Mouse (Mus musculus) CD4-positive helper T cell, adult 2 months (primary cell): ENCODE measurements at regions not wholly inside any gene's neighbourhood (a gene's known extent, or its start where the extent isn't known, plus 50 kb on each side); places are given as distances from the start of the nearest gene placed in this dataset.

ENCODE experiments used
- DNase-seq: peaks from one replicate; pipeline ENCODE4 v3.0.0-alpha.2; 2012; ENCODE audit warnings: low read depth, missing footprints, low spot score

- peak; percentile 7 for DNase-seq
These were observed 257.1 kb downstream of the Lmo4 start for GRCm38 (mm10) chr3:143947938-143948267.

DNA sequence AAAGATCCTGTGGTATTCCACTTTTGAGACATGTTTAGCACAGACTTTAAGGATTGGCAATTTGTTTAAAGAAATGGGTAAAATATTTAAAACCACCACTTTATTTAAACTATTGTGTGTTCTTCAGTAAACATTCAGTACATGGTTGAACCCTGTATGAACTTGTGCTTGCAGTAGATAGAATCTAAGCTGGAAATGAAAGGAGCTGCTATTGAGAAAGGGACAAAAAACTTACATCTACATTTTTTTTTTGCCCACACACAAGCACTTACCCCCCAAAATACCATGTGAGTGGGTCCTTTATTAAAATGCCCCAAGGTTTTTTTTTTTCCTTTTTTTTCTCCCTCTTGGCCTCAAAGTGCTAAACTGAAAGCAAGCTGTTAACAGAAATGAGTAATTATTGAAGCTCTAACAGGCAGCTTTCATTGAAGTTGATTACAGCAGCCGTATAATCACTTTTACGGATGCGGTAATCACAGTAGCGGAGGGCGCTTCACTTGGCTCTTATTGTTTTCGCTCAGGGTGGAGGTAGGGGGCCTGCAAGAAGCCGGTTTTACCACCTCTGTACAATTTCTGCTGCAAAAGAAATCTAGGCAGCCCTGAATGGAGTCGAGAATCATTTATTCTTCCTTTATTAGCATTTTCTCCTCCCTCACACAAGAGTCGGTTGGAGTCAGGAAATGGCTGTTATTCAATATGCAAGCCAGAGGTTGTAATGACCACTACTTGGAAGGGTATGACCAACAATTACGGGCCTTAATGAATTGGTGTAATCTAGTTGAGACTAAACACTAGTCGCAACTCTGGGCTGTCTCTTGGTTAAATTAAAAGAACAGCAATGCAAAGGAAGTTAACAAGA lies 257.7 kb downstream of the Lmo4 start:
- DNase-seq, result no peak

DNA sequence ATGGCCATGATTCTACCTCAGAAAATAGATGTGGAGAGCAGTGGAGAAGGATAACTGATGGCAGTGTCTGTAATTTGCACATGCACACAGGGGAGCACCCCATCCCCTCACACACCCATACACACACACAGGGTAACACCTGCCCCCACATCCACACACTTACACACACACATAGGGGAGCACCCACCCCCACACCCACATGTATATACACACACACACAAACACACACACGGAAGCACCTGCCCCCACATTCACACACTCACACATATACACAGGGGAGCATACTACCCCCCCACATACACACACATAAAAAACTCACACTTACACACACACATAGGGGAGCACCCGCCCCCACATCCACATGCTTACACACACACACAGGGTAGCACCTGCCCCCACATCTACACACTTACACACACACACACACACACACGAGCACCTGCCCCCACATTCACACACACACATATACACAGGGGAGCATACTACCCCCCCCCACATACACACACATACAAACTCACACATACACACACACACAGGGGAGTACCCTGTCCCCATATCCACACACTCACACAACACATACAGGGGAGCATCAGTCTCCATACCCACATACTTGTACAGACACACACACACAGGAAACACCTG lies 265.8 kb downstream of the Lmo4 start:
- DNase-seq, result no peak

DNA sequence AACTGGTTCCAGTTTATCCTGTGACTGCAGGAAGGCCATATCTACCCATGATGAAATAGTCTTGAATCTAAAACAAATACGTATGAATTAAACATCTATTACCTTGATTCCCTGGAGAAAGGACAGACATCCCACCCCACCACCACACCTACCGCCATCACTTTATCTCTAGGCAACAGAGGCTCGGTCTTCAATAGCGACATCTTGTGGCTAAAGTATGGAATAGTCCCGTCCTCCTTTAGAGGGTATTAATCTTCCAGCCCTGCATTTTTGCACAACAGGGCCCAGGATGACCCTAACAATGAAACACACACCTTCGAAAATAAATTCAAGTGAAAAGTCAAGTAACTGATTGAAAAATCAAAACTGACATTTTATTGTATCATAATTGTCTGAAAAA lies 279.7 kb downstream of the Lmo4 start:
- no peak for DNase-seq

DNA sequence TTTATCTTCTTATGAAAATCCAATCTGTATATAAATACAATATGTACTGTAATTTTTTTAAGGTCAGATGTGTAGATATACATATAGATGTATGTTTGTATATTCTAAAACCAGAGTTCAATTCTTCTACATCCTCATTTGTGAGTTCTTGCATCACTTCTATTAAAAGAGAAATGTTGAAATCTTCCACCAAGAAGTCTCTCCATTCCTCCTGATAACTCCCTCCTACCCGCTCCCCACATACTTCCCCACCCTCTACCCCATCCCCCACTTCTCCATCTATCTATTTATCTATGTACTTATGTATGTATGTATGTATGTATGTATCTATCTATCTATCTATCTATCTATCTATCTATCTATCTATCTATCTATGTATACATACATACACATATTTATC lies 285.3 kb downstream of the Lmo4 start:
- DNase-seq, result no peak

DNA sequence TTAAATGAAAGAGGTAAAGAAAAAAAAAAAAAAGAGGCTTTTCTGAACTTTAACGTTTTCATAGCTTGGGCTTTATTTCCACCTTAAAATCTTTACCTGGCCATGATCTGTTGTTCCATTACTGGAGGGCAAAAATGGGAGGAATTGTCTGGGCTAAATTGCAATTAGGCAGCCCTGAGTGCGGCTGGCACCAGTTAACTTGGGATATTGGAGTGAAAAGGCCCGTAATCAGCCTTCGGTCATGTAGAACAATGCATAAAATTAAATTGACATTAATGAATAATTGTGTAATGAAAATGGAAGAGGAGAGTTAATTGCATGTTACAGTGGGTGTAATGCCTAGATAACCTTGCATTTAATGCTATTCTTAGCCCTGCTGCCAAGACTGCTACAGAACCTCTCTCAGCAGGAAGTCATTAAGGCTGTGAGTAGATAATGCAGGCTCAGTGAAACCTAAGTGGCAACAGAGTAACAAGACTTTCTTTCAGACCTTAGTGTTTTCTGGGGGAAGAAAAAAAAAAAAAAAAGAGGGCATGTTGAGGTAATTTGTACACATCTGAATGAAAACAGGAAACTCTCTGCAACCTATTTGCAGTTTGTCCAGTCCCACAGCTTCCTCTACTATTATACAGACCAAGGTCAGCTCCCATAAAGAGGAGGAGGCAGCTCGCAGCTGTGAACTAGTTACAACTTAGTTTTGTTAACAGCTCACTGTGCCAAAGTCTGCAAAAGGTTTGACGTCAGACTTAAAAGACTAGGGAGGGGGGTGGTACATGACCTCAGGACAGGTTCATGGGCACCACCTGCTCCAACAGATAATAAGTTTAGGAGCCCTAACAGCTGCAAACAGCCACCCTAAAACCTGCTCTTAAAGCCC lies 290.4 kb downstream of the Lmo4 start:
- DNase-seq, result no peak

DNA sequence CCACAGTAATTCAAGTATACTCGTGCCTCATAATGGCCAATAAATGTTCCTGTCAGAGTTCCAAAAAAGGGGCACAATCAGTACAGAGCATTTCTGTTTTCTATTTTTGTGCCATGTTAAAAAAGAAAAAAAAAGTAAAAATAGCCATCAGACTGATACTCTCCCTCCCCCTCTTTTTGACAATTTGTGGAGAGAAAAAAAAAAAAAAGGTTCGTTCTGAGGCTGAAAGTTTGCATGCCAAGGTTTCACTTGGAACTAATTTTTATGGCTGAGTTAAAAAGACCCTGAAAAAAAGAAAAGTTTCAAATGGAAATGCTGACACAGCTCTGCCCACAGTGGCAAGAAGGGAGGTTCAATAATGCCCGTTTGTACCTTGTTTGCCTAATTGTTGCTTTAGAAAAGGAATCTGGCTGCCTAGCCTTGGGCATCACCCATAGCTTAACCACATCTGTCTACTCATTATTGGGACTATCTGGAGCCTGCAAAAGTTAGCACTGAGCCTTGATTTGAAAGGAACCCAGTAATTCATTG lies 291.9 kb downstream of the Lmo4 start:
- DNase-seq, result no peak

GRCm38 (mm10) chr3:143912433-143912832 lies 292.6 kb downstream of the Lmo4 start:
- no peak for DNase-seq

- no peak for DNase-seq
These were observed 295.7 kb downstream of the Lmo4 start for GRCm38 (mm10) chr3:143909341-143909740.

DNA sequence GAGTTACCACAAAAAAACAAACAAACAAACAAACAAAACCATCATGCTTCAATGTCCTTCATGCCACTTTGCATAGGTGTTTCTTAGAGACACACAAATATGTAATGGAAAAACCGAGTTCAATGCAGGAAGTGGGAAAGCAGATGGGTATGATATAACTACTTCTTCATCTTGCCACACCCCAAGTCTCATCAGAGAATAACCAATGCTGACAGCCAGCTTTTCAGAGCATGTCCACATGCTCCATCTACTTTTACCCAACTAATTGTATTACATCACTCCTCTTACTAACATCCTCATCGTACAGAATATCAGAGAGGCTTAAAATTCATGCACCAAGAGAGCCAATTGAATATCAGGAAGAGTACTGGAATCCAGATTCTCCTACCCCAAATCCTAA lies 301.6 kb downstream of the Lmo4 start:
- DNase-seq, result no peak

GRCm38 (mm10) chr3:143880813-143881212 lies 324.2 kb downstream of the Lmo4 start:
- no peak for DNase-seq

- no peak for DNase-seq
These were observed 331.1 kb downstream of the Lmo4 start for GRCm38 (mm10) chr3:143873876-143874275.

DNA sequence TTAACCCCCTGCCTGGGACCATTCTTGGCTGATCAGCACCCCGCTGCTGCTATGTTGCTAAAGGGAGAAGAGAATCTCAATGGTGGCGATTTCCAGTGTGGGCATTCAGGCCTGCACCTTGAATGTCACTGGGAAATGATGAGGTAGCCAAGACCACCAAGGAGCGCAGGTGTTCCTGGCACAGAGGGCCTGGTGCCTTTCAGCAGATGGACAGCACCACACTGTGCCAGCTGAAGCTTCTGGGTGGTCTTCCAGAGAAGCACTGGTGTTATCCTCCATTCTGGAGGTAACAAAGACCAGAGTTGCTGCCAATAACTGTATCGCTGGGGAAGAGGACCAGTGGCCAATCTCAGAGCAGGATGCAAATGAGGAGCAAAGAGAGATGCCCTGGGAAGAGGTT lies 338.5 kb downstream of the Lmo4 start:
- no peak for DNase-seq

- no peak for DNase-seq
These were observed 339.4 kb downstream of the Lmo4 start for GRCm38 (mm10) chr3:143865626-143866025.

DNA sequence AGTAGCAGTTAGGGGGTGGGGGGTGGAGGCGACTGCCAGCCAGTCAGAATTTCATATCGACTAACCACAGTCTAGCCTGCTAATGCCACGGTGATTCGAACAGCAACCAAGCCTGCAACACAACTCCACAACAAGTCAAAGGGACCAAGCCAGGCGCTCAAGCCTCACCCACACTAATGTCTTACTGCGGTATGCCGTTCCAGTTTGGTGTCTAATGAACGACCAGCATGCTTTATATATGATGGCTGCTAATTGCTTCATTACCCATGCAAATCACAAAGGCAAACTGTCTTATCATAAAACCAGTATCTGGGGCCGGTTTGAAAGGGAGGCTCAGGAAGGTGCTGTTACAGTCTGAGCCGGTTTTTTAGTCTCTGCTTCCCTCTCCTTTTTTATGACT lies 340.5 kb downstream of the Lmo4 start:
- no peak for DNase-seq

GRCm38 (mm10) chr3:143862531-143862930 lies 342.5 kb downstream of the Lmo4 start:
- DNase-seq, result no peak

GRCm38 (mm10) chr3:143861866-143862265 lies 343.2 kb downstream of the Lmo4 start:
- no peak for DNase-seq

- no peak for DNase-seq
These were observed 369.3 kb downstream of the Lmo4 start for GRCm38 (mm10) chr3:143835611-143836240.

GRCm38 (mm10) chr3:143834725-143835124 lies 370.3 kb downstream of the Lmo4 start:
- no peak for DNase-seq

- no peak for DNase-seq
These were observed 381.6 kb downstream of the Lmo4 start for GRCm38 (mm10) chr3:143823395-143823777.

DNA sequence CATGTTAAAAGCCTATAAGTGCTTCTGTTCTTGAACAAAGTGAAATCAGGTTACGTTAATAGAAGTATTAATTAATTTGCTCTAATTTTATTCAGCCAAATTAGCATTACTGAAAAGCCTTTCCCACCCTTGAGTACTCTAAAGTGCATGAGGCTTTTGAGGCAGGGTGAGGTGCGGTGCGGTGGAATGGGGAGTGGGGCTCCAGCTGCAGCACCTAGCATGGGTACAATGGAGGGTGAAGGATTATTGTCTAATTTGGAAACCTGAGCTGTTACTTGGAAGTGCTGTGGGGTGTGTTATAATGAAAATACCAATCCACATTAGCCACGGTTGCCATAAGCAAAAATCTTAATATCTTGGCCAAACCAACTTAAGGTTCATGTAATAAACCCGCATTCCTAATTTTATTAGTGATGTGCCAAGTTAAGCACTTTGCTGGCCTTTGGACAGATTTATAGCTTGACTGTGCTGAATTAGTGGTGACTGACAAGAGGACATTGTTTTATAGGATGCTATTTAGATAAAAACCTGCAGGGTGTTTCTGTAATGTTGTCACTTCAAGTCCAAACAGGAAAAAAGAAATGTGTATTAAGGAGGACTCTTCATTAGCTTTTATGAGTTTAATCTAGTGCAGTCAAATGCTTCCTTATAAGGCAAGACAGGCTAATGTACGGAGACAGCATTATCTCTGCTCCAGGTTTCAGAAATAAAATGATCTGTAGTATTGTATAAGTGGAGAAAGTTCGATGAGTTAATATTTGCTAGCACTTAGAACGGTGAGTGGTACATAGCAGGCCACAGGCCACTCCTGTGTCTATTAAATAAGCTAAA lies 382.2 kb downstream of the Lmo4 start:
- DNase-seq, result no peak
